Mouse (Mus musculus): Measurements from ENCODE around the gene Cd82. TPM values are rescaled to one million over a fixed set of nuclear protein-coding genes. Genes with fewer than 3 reads are reported as not detected.
A peak's percentile ranks its signal among the peaks of the same experiment; 100 is the strongest.

Gene Cd82
- polyA plus RNA-seq, 1 experiment, result 118 TPM

DNA sequence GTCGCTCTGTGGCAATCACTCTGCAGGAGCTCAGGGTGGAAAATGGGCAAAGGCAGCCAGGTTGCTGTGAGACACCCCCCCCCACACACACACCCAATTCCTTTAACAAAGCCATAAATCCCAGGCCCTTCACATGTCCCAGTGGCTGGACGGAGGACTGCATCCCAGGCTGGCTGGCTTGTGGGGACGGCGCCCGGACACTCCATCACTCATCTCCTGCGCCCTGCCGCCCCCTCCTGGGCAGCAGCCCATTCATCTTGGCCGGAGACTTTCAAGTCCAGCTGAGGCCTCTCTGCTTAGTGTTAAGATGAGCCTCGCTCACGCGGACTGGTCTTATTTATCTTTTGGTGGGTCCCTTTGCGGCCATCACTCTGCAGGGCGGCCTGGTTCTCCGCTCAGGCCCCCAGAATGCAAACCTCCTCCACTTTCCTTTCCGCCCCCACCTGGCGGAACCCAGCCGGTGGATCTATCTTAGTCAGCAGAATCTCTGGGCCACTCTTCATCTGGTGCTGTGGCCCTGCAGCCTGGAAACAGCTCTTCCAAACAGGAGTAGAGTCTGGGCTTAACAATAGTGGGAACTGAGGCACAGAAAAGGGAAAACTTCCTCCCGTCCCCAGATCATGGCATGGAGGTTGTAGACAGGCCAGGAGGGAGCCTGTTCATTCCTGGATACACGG lies 26.1 kb upstream of the Cd82 start:
- no peaks in the 10 kb centered on the region for H3K36me3 ChIP-seq (ENCODE audit: control insufficient read depth, insufficient read depth)
- H3K4me3 ChIP-seq (ENCODE audit: insufficient read depth, poor library complexity, severe bottlenecking), result no peak overlapping the region
- no peak overlapping the region for H3ac ChIP-seq (ENCODE audit: control insufficient read depth, insufficient read length, low read depth)
- H3K79me2 ChIP-seq (ENCODE audit: control insufficient read depth, insufficient read depth), result no peaks in the 10 kb centered on the region
- no peaks in the 10 kb centered on the region for H3K79me3 ChIP-seq (ENCODE audit: low read depth)
- H3K27me3 ChIP-seq (ENCODE audit: control insufficient read depth, insufficient read depth, insufficient read length), result peaks cover 70% of the 10 kb centered on the region
- TF ChIP-seq USF1 (IDR thresholded peaks at IDR 0.05; ENCODE audit: low read depth), result no peak
- no peak for TF ChIP-seq CTCF (IDR thresholded peaks at IDR 0.05; ENCODE audit: control insufficient read depth, insufficient read depth, insufficient read length)
- no peak for TF ChIP-seq MYOG (IDR thresholded peaks at IDR 0.05; ENCODE audit: control insufficient read depth, extremely low read depth, insufficient read length)
- TF ChIP-seq FOSL1 (IDR thresholded peaks at IDR 0.05; ENCODE audit: insufficient read depth, low read length, poor library complexity, severe bottlenecking), result no peak
- no peak for TF ChIP-seq CEBPB (IDR thresholded peaks at IDR 0.05; ENCODE audit: low read depth)
- no peak for TF ChIP-seq MAX (IDR thresholded peaks at IDR 0.05)
- TF ChIP-seq MYOD1 (IDR thresholded peaks at IDR 0.05; ENCODE audit: control insufficient read depth, insufficient read length, low read depth), result no peak

GRCm38 (mm10) chr2:93485459-93485858 lies 22.5 kb upstream of the Cd82 start:
- H3K27me3 ChIP-seq (ENCODE audit: control insufficient read depth, insufficient read depth, insufficient read length), result peaks cover 55% of the 10 kb centered on the region

GRCm38 (mm10) chr2:93482036-93482644 lies 19.2 kb upstream of the Cd82 start:
- Histone ChIP-seq H3K27me3 (ENCODE audit: control insufficient read depth, insufficient read depth, insufficient read length) (peaks cover 31% of the 10 kb centered on the region), H3K79me2 (ENCODE audit: control insufficient read depth, insufficient read depth) (no peaks in the 10 kb centered on the region), H3K79me3 (ENCODE audit: low read depth) (no peaks in the 10 kb centered on the region), H3ac (ENCODE audit: control insufficient read depth, insufficient read length, low read depth) (no peak overlapping the region), H3K4me3 (ENCODE audit: insufficient read depth, poor library complexity, severe bottlenecking) (no peak overlapping the region), H3K36me3 (ENCODE audit: control insufficient read depth, insufficient read depth) (no peaks in the 10 kb centered on the region)
- TF ChIP-seq CEBPB (IDR thresholded peaks at IDR 0.05; ENCODE audit: low read depth), result no peak
- no peak for TF ChIP-seq CTCF (IDR thresholded peaks at IDR 0.05; ENCODE audit: control insufficient read depth, insufficient read depth, insufficient read length)
- TF ChIP-seq MAX (IDR thresholded peaks at IDR 0.05), result no peak
- no peak for TF ChIP-seq FOSL1 (IDR thresholded peaks at IDR 0.05; ENCODE audit: insufficient read depth, low read length, poor library complexity, severe bottlenecking)
- TF ChIP-seq USF1 (IDR thresholded peaks at IDR 0.05; ENCODE audit: low read depth), result no peak
- TF ChIP-seq MYOD1 (IDR thresholded peaks at IDR 0.05; ENCODE audit: control insufficient read depth, insufficient read length, low read depth), result no peak
- no peak for TF ChIP-seq MYOG (IDR thresholded peaks at IDR 0.05; ENCODE audit: control insufficient read depth, extremely low read depth, insufficient read length)

More at GRCm38 (mm10) chr2:93485459-93485858, 22.5 kb upstream of the Cd82 start:
- Histone ChIP-seq H3K79me3 (ENCODE audit: low read depth) (no peaks in the 10 kb centered on the region), H3K4me3 (ENCODE audit: insufficient read depth, poor library complexity, severe bottlenecking) (no peak overlapping the region), H3K36me3 (ENCODE audit: control insufficient read depth, insufficient read depth) (no peaks in the 10 kb centered on the region), H3K79me2 (ENCODE audit: control insufficient read depth, insufficient read depth) (no peaks in the 10 kb centered on the region), H3ac (ENCODE audit: control insufficient read depth, insufficient read length, low read depth) (no peak overlapping the region)
- TF ChIP-seq MYOD1 (IDR thresholded peaks at IDR 0.05; ENCODE audit: control insufficient read depth, insufficient read length, low read depth) (no peak), FOSL1 (IDR thresholded peaks at IDR 0.05; ENCODE audit: insufficient read depth, low read length, poor library complexity, severe bottlenecking) (no peak), CEBPB (IDR thresholded peaks at IDR 0.05; ENCODE audit: low read depth) (no peak), MYOG (IDR thresholded peaks at IDR 0.05; ENCODE audit: control insufficient read depth, extremely low read depth, insufficient read length) (no peak), MAX (IDR thresholded peaks at IDR 0.05) (no peak), USF1 (IDR thresholded peaks at IDR 0.05; ENCODE audit: low read depth) (no peak), CTCF (IDR thresholded peaks at IDR 0.05; ENCODE audit: control insufficient read depth, insufficient read depth, insufficient read length) (no peak)

DNA sequence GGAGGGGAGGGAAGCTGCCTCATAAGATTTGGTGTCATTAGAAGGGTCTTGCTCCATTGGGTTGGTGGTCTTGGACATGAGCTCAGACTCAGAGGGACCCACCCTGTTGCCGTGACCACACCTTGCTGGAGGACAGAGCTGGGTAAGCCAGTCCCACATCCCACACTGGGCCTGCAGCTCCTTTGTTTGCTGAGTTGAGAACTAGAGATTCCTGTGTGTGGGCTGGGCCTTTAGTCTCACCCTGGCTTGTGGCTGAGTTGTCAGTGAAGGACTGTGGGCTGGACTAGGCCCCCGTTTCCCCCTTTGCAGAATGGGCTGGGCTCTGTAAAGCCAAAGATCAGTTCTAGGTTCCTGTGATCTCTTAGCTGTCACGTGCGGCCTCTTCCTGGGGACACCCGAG lies 15.8 kb upstream of the Cd82 start:
- Histone ChIP-seq H3K4me3 (ENCODE audit: insufficient read depth, poor library complexity, severe bottlenecking) (no peak overlapping the region), H3K79me2 (ENCODE audit: control insufficient read depth, insufficient read depth) (no peaks in the 10 kb centered on the region), H3K79me3 (ENCODE audit: low read depth) (no peaks in the 10 kb centered on the region), H3K27me3 (ENCODE audit: control insufficient read depth, insufficient read depth, insufficient read length) (peaks cover 30% of the 10 kb centered on the region), H3ac (ENCODE audit: control insufficient read depth, insufficient read length, low read depth) (no peak overlapping the region), H3K36me3 (ENCODE audit: control insufficient read depth, insufficient read depth) (no peaks in the 10 kb centered on the region)
- no peak for TF ChIP-seq CEBPB (IDR thresholded peaks at IDR 0.05; ENCODE audit: low read depth)
- no peak for TF ChIP-seq CTCF (IDR thresholded peaks at IDR 0.05; ENCODE audit: control insufficient read depth, insufficient read depth, insufficient read length)
- TF ChIP-seq MYOG (IDR thresholded peaks at IDR 0.05; ENCODE audit: control insufficient read depth, extremely low read depth, insufficient read length), result no peak
- TF ChIP-seq USF1 (IDR thresholded peaks at IDR 0.05; ENCODE audit: low read depth), result no peak
- TF ChIP-seq MYOD1 (IDR thresholded peaks at IDR 0.05; ENCODE audit: control insufficient read depth, insufficient read length, low read depth), result no peak
- TF ChIP-seq MAX (IDR thresholded peaks at IDR 0.05), result no peak
- TF ChIP-seq FOSL1 (IDR thresholded peaks at IDR 0.05; ENCODE audit: insufficient read depth, low read length, poor library complexity, severe bottlenecking), result no peak

- TF ChIP-seq FOSL1 (IDR thresholded peaks at IDR 0.05; ENCODE audit: insufficient read depth, low read length, poor library complexity, severe bottlenecking) (no peak), MAX (IDR thresholded peaks at IDR 0.05) (no peak), MYOG (IDR thresholded peaks at IDR 0.05; ENCODE audit: control insufficient read depth, extremely low read depth, insufficient read length) (no peak), CEBPB (IDR thresholded peaks at IDR 0.05; ENCODE audit: low read depth) (no peak), CTCF (IDR thresholded peaks at IDR 0.05; ENCODE audit: control insufficient read depth, insufficient read depth, insufficient read length) (peak; percentile 84), MYOD1 (IDR thresholded peaks at IDR 0.05; ENCODE audit: control insufficient read depth, insufficient read length, low read depth) (peak; percentile 39), USF1 (IDR thresholded peaks at IDR 0.05; ENCODE audit: low read depth) (no peak)
- Histone ChIP-seq H3ac (ENCODE audit: control insufficient read depth, insufficient read length, low read depth) (no peak overlapping the region), H3K36me3 (ENCODE audit: control insufficient read depth, insufficient read depth) (no peaks in the 10 kb centered on the region), H3K27me3 (ENCODE audit: control insufficient read depth, insufficient read depth, insufficient read length) (peaks cover 30% of the 10 kb centered on the region), H3K79me3 (ENCODE audit: low read depth) (no peaks in the 10 kb centered on the region), H3K79me2 (ENCODE audit: control insufficient read depth, insufficient read depth) (no peaks in the 10 kb centered on the region), H3K4me3 (ENCODE audit: insufficient read depth, poor library complexity, severe bottlenecking) (no peak overlapping the region)
These were observed 14.6 kb upstream of the Cd82 start for GRCm38 (mm10) chr2:93477519-93477918.
